Mouse (Mus musculus) thymus, adult 2 months (tissue): ENCODE data around the gene Tm9sf2.

Experiments used
- CTCF ChIP-seq: fragments of 200-500 bp; IDR thresholded peaks from 2 replicates; pipeline ENCODE4 v1.5.1; 2012; ENCODE audit warnings: mild to moderate bottlenecking, control low read depth, low read length, moderate library complexity, borderline replicate concordance; ENCODE audit not compliant: control insufficient read depth, poor library complexity, insufficient read depth; ENCODE audit errors: extremely low read depth
- POLR2A ChIP-seq: fragments of 200-500 bp; IDR thresholded peaks from 2 replicates; pipeline ENCODE4 v1.6.1; 2012; ENCODE audit warnings: mild to moderate bottlenecking, low read length, control low read depth, moderate library complexity; ENCODE audit not compliant: control insufficient read depth, poor library complexity, insufficient read depth; ENCODE audit errors: extremely low read depth

DNA sequence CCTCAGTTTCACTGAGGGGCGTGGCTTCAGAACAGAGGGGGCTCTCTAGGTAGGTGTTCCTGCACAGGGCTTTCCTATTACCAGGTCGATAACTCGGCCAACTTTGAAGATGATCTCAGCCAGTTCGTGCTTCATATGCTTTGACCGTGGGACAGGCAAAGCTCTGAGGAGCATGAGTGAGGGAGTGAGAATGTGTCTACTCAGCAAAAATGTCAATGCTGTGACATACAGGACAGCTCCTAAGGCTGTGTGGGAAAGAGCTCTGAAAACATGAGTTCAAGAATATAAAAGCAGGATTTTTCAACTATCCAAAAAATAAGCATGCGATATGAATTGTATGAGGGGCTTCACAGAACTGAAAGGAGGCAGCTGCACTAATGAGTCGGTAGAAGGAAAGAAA is 23.3 kb upstream of the Tm9sf2 start:
- TF ChIP-seq POLR2A (no peak), CTCF (no peak)
